Mouse (Mus musculus) embryonic facial prominence, embryonic 13.5 days (tissue): Measurements from ENCODE around the gene Apol9b. TPM values are rescaled to one million over a fixed set of nuclear protein-coding genes. Genes with fewer than 3 reads are reported as not detected.

Source experiments
- ATAC-seq: fragments of 200-750 bp; cut with Nextera tagmentation; 2 replicates; pipeline ENCODE4 v1.8.0; 2017; ENCODE audit warnings: low read depth; ENCODE audit not compliant: insufficient number of reproducible peaks, insufficient read depth, low FRiP score, low TSS enrichment
- H3K27ac ChIP-seq: fragments of 300-500 bp; sonication (generic); 2 replicates; pipeline ENCODE4 v1.5.1; 2015; ENCODE audit warnings: moderate library complexity, mild to moderate bottlenecking, inconsistent platforms
- H3K27me3 ChIP-seq: fragments of 300-500 bp; sonication (generic); 2 replicates; pipeline ENCODE4 v1.6.1; 2015; ENCODE audit warnings: mild to moderate bottlenecking, inconsistent platforms
- H3K36me3 ChIP-seq: fragments of 300-500 bp; sonication (generic); 2 replicates; pipeline ENCODE4 v1.6.1; 2015; ENCODE audit warnings: mild to moderate bottlenecking, inconsistent platforms
- H3K4me1 ChIP-seq: fragments of 300-500 bp; sonication (generic); 2 replicates; pipeline ENCODE4 v1.6.1; 2015; ENCODE audit warnings: inconsistent platforms
- H3K4me2 ChIP-seq: fragments of 300-500 bp; sonication (generic); 2 replicates; pipeline ENCODE4 v1.6.1; 2015; ENCODE audit warnings: moderate library complexity, mild to moderate bottlenecking, inconsistent platforms
- H3K4me3 ChIP-seq: fragments of 300-500 bp; sonication (generic); 2 replicates; pipeline ENCODE4 v1.5.1; 2015; ENCODE audit warnings: mild to moderate bottlenecking, inconsistent platforms
- H3K9ac ChIP-seq: fragments of 300-500 bp; sonication (generic); 2 replicates; pipeline ENCODE4 v1.6.1; 2015; ENCODE audit warnings: mild to moderate bottlenecking, inconsistent platforms
- H3K9me3 ChIP-seq: fragments of 300-500 bp; sonication (generic); 2 replicates; pipeline ENCODE4 v1.6.1; 2016; ENCODE audit warnings: inconsistent platforms
- WGBS: fragments of 180-500 bp; shearing (Covaris S2); methylation state at CpG from one replicate; pipeline ENCODE4 v1.1.7; 2015; ENCODE audit warnings: mixed read lengths; 5-methylcytosine and 5-hydroxymethylcytosine counted together
- polyA plus RNA-seq: library from polyadenylated mRNA; unstranded; fragments of >200 nt; fragmentation: Nextera tagmentation; extraction: Ambion mirVana; gene quantifications from 2 replicates; pipeline ENCODE4 v1.2.1, GENCODE M21; 2015

Gene Apol9b
- polyA plus RNA-seq, 1 experiment from 2014 or later = not detected

GRCm38 (mm10) chr15:77785807-77786206, 57.0 kb downstream of the Apol9b start:
- Histone ChIP-seq H3K4me2 (no peak overlapping the region), H3K36me3 (peaks cover 100% of the 10 kb centered on the region), H3K27ac (no peak overlapping the region), H3K9ac (no peak overlapping the region), H3K9me3 (no peaks in the 10 kb centered on the region), H3K4me1 (no peaks in the 10 kb centered on the region), H3K27me3 (no peaks in the 10 kb centered on the region), H3K4me3 (no peak overlapping the region)
- 86% methylated on average over 1 of the region's 1 CpGs for WGBS
- no peak for ATAC-seq

Other genes starting within 250 kb of the Apol9b start
- not detected in 2 replicates for gene Apol11a, start 220.8 kb upstream of the Apol9b start, polyA plus RNA-seq
- gene Apol7c, start 195.7 kb upstream of the Apol9b start, polyA plus RNA-seq = not detected in 2 replicates
- not detected in 2 replicates for gene 1700025B11Rik, start 167.1 kb upstream of the Apol9b start, polyA plus RNA-seq
- gene Apol10b, start 132.9 kb upstream of the Apol9b start, polyA plus RNA-seq = not detected in 2 replicates
- not detected in 2 replicates for gene Gm36245, start 129.8 kb upstream of the Apol9b start, polyA plus RNA-seq
- gene Apol11b, start 85.8 kb upstream of the Apol9b start, polyA plus RNA-seq = 0.10 TPM in 1 of 2 replicates, not detected in the other
- not detected in 2 replicates for gene Apol7e, start 30.2 kb upstream of the Apol9b start, polyA plus RNA-seq
- gene Apol8, start 28.0 kb downstream of the Apol9b start, polyA plus RNA-seq = 0.22 and 0.32 TPM in 2 replicates
- gene Myh9, start 113.1 kb downstream of the Apol9b start, polyA plus RNA-seq = 36.2 and 41.0 TPM in 2 replicates
- 236 and 244 TPM in 2 replicates for gene Txn2, start 200.0 kb downstream of the Apol9b start, polyA plus RNA-seq
- 7.7 and 7.9 TPM in 2 replicates for gene Foxred2, start 227.7 kb downstream of the Apol9b start, polyA plus RNA-seq
- 196 and 204 TPM in 2 replicates for gene Eif3d, start 241.8 kb downstream of the Apol9b start, polyA plus RNA-seq